Mouse (Mus musculus): Measurements from ENCODE around the gene Eps15l1.

GRCm38 (mm10) chr8:72348956-72349355, 72.3 kb downstream of the Eps15l1 start:
- TF ChIP-seq CTCF (IDR thresholded peaks at IDR 0.05; ENCODE audit: low read depth, low read length) (no peak), POLR2A (IDR thresholded peaks at IDR 0.05; ENCODE audit: borderline replicate concordance, low read depth, low read length) (no peak)
